Mouse (Mus musculus) gastrocnemius, postnatal 10 days (tissue): ENCODE measurements around the gene Nfe2l3. TPM values are rescaled to one million over a fixed set of nuclear protein-coding genes. Genes with fewer than 3 reads are reported as not detected.
"Not testable (repeated sequence)": the region's sequence is repeated elsewhere in the genome, so short reads cannot be mapped to it uniquely, and the experiment has no call there.

Experiments
- DNase-seq: peaks from one replicate; pipeline ENCODE4 v3.0.0; 2021; ENCODE audit warnings: mixed read lengths
- total RNA-seq, 2 experiments: library from RNA; stranded (reverse); gene quantifications; 2 replicates each; pipeline ENCODE4 v1.2.3; 2021

Nfe2l3 gene
- total RNA-seq, 2 experiments from 2014 or later, result 0.12 to 0.16 TPM

GRCm38 (mm10) chr6:51442191-51442835, 9.8 kb downstream of the Nfe2l3 start:
- no peak for DNase-seq

GRCm38 (mm10) chr6:51452927-51453503, 20.5 kb downstream of the Nfe2l3 start:
- no peak for DNase-seq

- DNase-seq, result no peak
Observed at GRCm38 (mm10) chr6:51454949-51455348, 22.5 kb downstream of the Nfe2l3 start.

GRCm38 (mm10) chr6:51456198-51456597, 23.7 kb downstream of the Nfe2l3 start:
- no peak for DNase-seq

GRCm38 (mm10) chr6:51457283-51457682, 24.8 kb downstream of the Nfe2l3 start:
- no peak for DNase-seq

DNA sequence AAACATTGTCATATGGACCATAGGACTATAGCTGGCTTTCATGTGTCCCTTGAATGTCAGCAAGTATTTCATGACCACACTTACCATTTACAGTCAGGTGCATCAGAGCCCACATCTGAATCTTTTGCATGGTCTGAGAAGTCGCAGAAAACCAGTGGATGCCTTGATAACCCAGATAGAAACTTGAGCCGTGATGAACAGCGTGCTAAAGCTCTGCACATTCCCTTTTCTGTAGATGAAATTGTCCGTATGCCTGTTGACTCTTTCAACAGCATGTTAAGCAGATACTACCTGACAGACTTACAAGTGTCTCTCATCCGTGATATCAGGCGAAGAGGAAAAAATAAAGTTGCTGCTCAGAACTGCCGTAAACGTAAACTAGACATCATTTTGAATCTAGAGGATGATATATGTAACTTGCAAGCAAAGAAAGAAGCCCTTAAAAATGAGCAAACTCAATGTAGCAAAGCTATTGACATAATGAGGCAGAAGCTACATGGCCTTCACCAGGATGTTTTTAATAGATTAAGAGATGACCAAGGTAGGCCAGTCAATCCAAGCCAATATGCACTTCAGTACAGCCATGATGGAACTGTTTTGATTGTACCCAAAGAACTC, 25.4 kb downstream of the Nfe2l3 start:
- no peak for DNase-seq

- DNase-seq, result no peak
Observed at GRCm38 (mm10) chr6:51458925-51459312, 26.4 kb downstream of the Nfe2l3 start.

- DNase-seq, result no peak
Observed at GRCm38 (mm10) chr6:51459313-51460020, 27.0 kb downstream of the Nfe2l3 start.

DNA sequence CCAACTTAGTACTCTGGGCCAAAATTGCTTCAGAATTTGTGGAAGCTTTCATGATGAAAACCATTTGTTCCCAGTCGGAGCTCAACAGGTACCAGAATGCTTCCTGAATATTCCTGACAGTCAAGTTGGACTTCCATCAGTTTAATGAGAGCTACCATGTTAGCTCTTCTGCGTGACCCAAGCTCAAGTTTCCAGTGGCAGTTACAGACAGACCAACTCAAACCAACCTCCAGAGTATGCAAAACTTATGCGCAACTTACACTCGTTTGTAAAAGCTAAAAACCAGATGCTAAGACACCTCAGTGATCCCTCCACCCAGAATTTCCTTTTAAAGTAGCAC, 27.5 kb downstream of the Nfe2l3 start:
- no peak for DNase-seq

DNA sequence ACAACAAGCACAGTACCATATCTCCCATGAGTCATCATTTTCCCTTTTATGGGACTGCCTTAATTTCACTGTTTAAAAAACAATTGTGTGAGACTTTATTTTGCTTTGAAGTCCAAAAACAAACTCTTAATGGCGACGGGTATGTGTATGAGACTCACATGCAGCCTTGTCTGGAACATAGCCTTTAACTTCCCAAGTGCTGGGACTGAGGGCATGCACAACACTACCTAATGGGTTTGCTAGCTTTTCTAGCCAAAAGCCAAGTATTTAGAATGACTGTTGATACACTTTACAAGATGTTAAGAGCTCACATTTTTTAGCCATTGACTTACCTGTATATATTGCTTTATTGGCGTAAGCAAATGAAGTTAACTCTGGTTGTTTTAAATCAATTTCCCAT, 27.9 kb downstream of the Nfe2l3 start:
- DNase-seq, result no peak

- no peak for DNase-seq
Observed at GRCm38 (mm10) chr6:51467649-51468048, 35.2 kb downstream of the Nfe2l3 start.

GRCm38 (mm10) chr6:51468891-51469561, 36.6 kb downstream of the Nfe2l3 start:
- peak; percentile 78 for DNase-seq

DNA sequence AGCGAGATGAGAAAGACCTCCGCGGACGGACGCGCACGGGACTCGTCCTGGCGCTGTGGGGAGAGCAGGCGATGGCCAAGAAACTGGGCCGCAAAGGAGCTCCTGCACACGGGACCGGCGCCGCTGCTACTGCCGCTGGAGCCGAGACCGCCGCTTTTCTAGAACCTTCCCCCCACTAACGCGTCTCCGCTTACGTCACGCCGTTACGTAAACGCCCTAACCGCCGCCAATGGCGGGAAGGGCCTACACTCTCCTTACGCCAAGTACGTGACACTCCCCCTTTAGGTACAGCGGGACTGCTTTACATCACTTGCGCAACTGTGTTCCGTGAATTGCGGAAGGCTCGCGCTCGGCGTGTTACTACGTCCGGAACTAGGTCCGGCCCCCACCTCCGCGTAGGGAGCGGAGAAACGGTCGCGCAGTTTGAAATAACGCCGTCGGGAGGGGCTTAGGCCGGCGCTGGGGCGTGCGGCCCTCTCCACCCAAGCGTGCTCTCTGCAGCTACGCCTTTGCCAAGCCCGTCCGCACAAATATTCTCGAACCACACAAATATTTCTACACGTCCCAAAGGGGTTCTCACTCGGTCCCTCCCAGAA, 37.3 kb downstream of the Nfe2l3 start, which contains the start of gene Hnrnpa2b1:
Gene Hnrnpa2b1, minus strand, starts transcription at position 180 of the 596 bp plus-strand sequence.
- peak; percentile 99 for DNase-seq

DNA sequence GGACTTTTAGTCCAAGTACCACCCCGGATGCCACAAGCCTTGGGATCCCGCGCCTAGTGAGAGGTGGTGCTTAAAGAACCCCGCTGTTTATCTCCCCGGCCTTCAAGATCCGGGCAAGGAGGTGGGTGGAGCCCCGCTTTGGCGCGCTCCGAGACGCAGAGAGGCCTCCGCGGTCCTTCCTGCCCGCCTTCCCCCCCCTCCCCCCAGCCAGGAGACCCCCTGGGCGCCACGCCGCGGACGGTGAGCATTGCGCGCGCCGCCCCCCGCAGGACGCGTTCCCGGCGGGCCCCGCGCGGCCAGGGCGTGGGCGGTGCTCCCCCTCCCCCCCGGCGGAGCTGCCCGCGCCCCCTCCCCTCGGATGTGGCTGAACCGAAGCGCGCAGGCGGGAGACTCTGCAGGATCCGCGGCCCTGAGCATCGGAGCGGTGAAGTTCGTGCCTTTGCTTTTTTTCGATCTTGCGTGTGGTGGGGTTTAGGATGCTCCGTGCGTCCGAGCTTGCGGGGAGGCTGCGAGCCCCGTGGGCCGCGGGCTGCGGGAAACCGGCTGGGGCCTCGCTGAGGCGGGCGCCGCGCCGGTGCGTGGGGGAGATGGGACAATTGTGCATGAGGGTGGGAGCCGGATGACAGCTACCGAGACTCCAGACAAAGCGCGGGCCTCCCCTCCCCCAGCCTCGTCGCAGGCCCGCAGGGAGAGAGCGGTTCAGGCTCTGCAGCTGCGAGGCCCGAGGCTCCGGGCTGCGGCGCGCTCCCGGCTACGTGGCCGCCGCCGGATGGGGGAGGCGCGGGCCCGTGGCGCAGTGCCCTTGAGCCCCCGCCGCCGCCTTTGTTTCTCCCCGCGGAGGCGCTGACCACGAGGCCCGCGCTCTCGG, 38.1 kb downstream of the Nfe2l3 start, which contains the start of gene Cbx3:
Gene Cbx3, plus strand, starts transcription at position 50 of the 868 bp plus-strand sequence.
- peak; percentile 85 for DNase-seq

DNA sequence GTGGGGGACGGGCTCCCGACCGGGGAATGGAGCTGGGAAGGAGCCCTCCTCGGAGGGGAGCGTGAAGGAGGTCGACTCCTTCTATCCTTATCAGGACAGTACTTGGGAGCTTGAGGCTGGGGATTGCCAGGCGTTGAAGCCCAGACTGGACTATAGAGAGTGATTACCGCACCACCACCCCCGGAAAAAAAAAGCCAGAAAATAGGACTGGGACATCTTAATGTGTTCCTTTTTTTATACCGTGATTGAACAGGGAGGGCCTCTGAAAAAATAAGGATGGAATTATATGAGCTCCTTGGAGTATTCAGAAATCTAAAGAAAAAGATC, 38.7 kb downstream of the Nfe2l3 start:
- DNase-seq, result no peak

- no peak for DNase-seq
Observed at GRCm38 (mm10) chr6:51471782-51472181, 39.3 kb downstream of the Nfe2l3 start.

GRCm38 (mm10) chr6:51472213-51472612, 39.7 kb downstream of the Nfe2l3 start:
- no peak for DNase-seq

GRCm38 (mm10) chr6:51479136-51479731, 46.8 kb downstream of the Nfe2l3 start:
- no peak for DNase-seq

DNA sequence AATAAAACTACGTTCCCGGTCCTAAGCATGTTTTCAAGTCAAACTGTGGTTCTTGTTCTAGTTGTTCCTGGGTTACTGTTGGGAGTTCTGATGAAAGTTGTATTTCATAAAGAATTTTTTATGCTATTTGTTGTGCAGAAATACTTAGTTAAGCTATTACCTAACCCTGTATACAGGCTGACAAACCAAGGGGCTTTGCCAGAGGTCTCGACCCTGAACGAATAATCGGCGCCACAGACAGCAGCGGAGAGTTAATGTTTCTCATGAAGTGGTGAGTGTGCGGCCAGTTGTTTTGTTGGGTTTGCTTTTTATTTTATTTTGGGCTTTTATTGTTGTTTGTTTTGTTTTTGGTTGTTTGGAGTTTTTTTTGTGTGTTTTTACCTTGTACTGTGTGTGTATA, 49.1 kb downstream of the Nfe2l3 start:
- no peak for DNase-seq

GRCm38 (mm10) chr6:51483861-51484260, 51.4 kb downstream of the Nfe2l3 start:
- no peak for DNase-seq

- DNase-seq, result not testable (repeated sequence)
Observed at GRCm38 (mm10) chr6:51484556-51484955, 52.1 kb downstream of the Nfe2l3 start.
